Mouse (Mus musculus) hindbrain, embryonic 12.5 days (tissue): ENCODE results near the gene Zbtb22. TPM values are rescaled to one million over a fixed set of nuclear protein-coding genes. Genes with fewer than 3 reads are reported as not detected.

Experiments
- microRNA-seq: library from miRNA; unstranded; fragments of <30 nt; microRNA quantifications from one replicate; pipeline ENCODE4, GENCODE M21; 2017
- polyA plus RNA-seq: library from polyadenylated mRNA; unstranded; fragments of >200 nt; fragmentation: Nextera tagmentation; extraction: Ambion mirVana; gene quantifications from 2 replicates; pipeline ENCODE4 v1.2.1, GENCODE M21; 2016

The Zbtb22 gene
- polyA plus RNA-seq, 1 experiment from 2014 or later, result 21.7 TPM

Small RNA genes lying within 50 kb of the gene (microRNA-seq; reads per million reads assigned to microRNA genes)
- gene Gm27740, result not detected

Other genes starting within 250 kb of the Zbtb22 start
- 390 and 450 TPM in 2 replicates for gene Hnrnpm, start 229.0 kb upstream of the Zbtb22 start, polyA plus RNA-seq
- gene March2, start 197.2 kb upstream of the Zbtb22 start, polyA plus RNA-seq, result 53.4 and 54.6 TPM in 2 replicates
- gene Rab11b, start 155.4 kb upstream of the Zbtb22 start, polyA plus RNA-seq, result 404 and 415 TPM in 2 replicates
- 25.6 and 26.8 TPM in 2 replicates for gene Angptl4, start 134.1 kb upstream of the Zbtb22 start, polyA plus RNA-seq
- 30.8 and 31.4 TPM in 2 replicates for gene Kank3, start 105.4 kb upstream of the Zbtb22 start, polyA plus RNA-seq
- gene Rps28, start 91.3 kb upstream of the Zbtb22 start, polyA plus RNA-seq, result 532 and 694 TPM in 2 replicates
- 375 and 435 TPM in 2 replicates for gene Ndufa7, start 91.3 kb upstream of the Zbtb22 start, polyA plus RNA-seq
- 54.6 and 59.4 TPM in 2 replicates for gene Cd320, start 72.8 kb upstream of the Zbtb22 start, polyA plus RNA-seq
- not detected in 2 replicates for gene Gm7029, start 42.1 kb upstream of the Zbtb22 start, polyA plus RNA-seq
- gene Kifc1, start 25.2 kb upstream of the Zbtb22 start, polyA plus RNA-seq, result 3.2 and 4.1 TPM in 2 replicates
- gene Platr17, start 10.8 kb upstream of the Zbtb22 start, polyA plus RNA-seq, result 0.30 TPM in 1 of 2 replicates, not detected in the other
- gene Daxx, start 6.5 kb upstream of the Zbtb22 start, polyA plus RNA-seq, result 55.5 and 61.2 TPM in 2 replicates
- gene Tapbp, start within 50 bp of the Zbtb22 start, polyA plus RNA-seq, result 23.9 and 27.6 TPM in 2 replicates
- gene Rgl2, start 13.6 kb downstream of the Zbtb22 start, polyA plus RNA-seq, result 63.1 and 64.1 TPM in 2 replicates
- gene Pfdn6, start 24.4 kb downstream of the Zbtb22 start, polyA plus RNA-seq, result 173 and 180 TPM in 2 replicates
- 37.1 and 38.8 TPM in 2 replicates for gene Wdr46, start 24.8 kb downstream of the Zbtb22 start, polyA plus RNA-seq
- 9.9 TPM in 2 replicates for gene B3galt4, start 35.6 kb downstream of the Zbtb22 start, polyA plus RNA-seq
- gene Vps52, start 39.9 kb downstream of the Zbtb22 start, polyA plus RNA-seq, result 65.0 and 65.9 TPM in 2 replicates
- gene Rps18, start 40.1 kb downstream of the Zbtb22 start, polyA plus RNA-seq, result 834 and 931 TPM in 2 replicates
- gene H2-K1, start 84.4 kb downstream of the Zbtb22 start, polyA plus RNA-seq, result 13.8 and 16.6 TPM in 2 replicates
- gene Ring1, start 108.8 kb downstream of the Zbtb22 start, polyA plus RNA-seq, result 28.2 and 29.7 TPM in 2 replicates
- 57.5 and 67.6 TPM in 2 replicates for gene H2-Ke6, start 112.2 kb downstream of the Zbtb22 start, polyA plus RNA-seq
- gene Slc39a7, start 115.8 kb downstream of the Zbtb22 start, polyA plus RNA-seq, result 179 and 187 TPM in 2 replicates
- gene Rxrb, start 115.9 kb downstream of the Zbtb22 start, polyA plus RNA-seq, result 64.9 and 68.3 TPM in 2 replicates
- gene Col11a2, start 123.5 kb downstream of the Zbtb22 start, polyA plus RNA-seq, result 7.8 and 18.0 TPM in 2 replicates
- gene H2-Oa, start 176.4 kb downstream of the Zbtb22 start, polyA plus RNA-seq, result 0.29 and 0.39 TPM in 2 replicates
- 13.1 and 14.2 TPM in 2 replicates for gene H2-DMa, start 203.6 kb downstream of the Zbtb22 start, polyA plus RNA-seq
- 137 and 151 TPM in 2 replicates for gene Brd2, start 206.7 kb downstream of the Zbtb22 start, polyA plus RNA-seq
- gene H2-DMb2, start 227.4 kb downstream of the Zbtb22 start, polyA plus RNA-seq, result 0.21 TPM in 1 of 2 replicates, not detected in the other
- 1.4 and 2.1 TPM in 2 replicates for gene H2-DMb1, start 237.2 kb downstream of the Zbtb22 start, polyA plus RNA-seq